Mouse (Mus musculus) liver, postnatal 0 days (tissue): ENCODE results near the gene Lmnb2.

Experiments used
- CTCF ChIP-seq: sonication (generic); IDR thresholded peaks from 2 replicates; pipeline ENCODE4 v1.5.1; 2016; ENCODE audit warnings: antibody characterized with exemption, low read depth
- EP300 ChIP-seq: IDR thresholded peaks from 2 replicates; pipeline ENCODE4 v1.6.1; 2016; ENCODE audit warnings: antibody characterized with exemption, low read depth, mild to moderate bottlenecking

- TF ChIP-seq CTCF = peak; percentile 94
- no peak for TF ChIP-seq EP300
Observed at GRCm38 (mm10) chr10:80876028-80876427, 42.0 kb downstream of the Lmnb2 start.
